Mouse (Mus musculus) kidney, adult 2 months (tissue): Measurements from ENCODE around the gene Gm17387.

Experiments used
- CTCF ChIP-seq: fragments of 200-500 bp; conservative IDR thresholded peaks from 2 replicates; pipeline ENCODE4 v1.5.1; 2011; ENCODE audit warnings: low read depth, mild to moderate bottlenecking, control low read depth, low read length, moderate library complexity, mixed read lengths; ENCODE audit not compliant: insufficient read depth, insufficient read length
- POLR2A ChIP-seq: fragments of 200-500 bp; IDR thresholded peaks from one replicate; pipeline ENCODE4 v1.6.1; 2011; ENCODE audit warnings: low read depth, low read length, control low read depth

DNA sequence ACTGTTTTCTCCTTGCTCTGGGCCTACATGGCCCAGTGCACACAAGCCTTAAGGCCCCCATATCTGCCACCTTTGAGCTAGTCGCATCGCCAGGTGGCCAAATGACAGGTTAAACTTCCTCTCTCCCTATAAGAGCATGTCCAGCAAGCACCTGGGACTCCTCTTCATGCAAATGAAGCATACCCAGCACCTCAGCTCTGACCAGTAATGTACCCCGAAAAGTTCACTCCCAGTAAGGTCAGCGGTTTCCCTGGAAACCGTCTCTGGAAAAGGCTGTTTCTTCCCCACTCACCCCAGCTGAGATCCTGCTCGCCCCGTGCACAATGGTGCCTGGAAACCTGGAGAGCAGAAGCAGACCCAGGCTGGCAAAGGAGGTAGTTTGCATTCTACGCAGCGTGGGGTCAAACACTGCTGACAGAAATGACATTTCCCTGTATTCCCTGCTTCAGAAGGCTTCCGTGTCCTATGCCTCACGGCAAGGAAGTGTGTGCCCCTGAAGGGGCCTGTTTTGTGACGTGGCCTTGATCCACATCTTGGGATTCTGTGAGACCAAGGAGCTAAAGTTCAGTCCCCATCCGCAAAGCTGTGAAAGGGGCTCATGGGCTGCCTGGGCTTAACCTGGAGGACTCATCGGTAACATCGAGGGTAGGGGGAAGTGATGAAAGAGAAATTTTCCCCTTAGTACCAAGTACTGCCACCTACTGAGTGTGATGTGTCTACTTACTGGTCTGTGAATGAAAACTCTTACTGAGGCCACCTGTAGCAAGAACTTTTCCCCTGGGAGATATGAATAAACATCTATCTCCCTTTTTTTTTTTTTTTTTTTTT lies 27.8 kb upstream of the Gm17387 start:
- TF ChIP-seq POLR2A (no peak), CTCF (no peak)
